Mouse (Mus musculus) midbrain, postnatal 0 days (tissue): ENCODE data around the gene Fdx1. TPM values are rescaled to one million over a fixed set of nuclear protein-coding genes. Genes with fewer than 3 reads are reported as not detected.
A peak's percentile ranks its signal among the peaks of the same experiment; 100 is the strongest.

ENCODE experiments used
- ATAC-seq: fragments of 200-750 bp; cut with Nextera tagmentation; 2 replicates; pipeline ENCODE4 v1.8.0; 2017; ENCODE audit warnings: moderate number of reproducible peaks, mild to moderate bottlenecking, moderate TSS enrichment, moderate library complexity; ENCODE audit not compliant: low FRiP score
- DNase-seq: peaks from one replicate; pipeline ENCODE4 v3.0.0-alpha.2; 2015; ENCODE audit warnings: low spot score
- H3K27ac ChIP-seq: fragments of 300-500 bp; sonication (generic); 2 replicates; pipeline ENCODE4 v1.5.1; 2014; ENCODE audit warnings: low read depth, mild to moderate bottlenecking, low read length, mixed read lengths
- H3K27me3 ChIP-seq: fragments of 300-500 bp; sonication (generic); 2 replicates; pipeline ENCODE4 v1.6.1; 2014; ENCODE audit warnings: low read length, control low read depth, mixed read lengths; ENCODE audit not compliant: insufficient read depth
- H3K36me3 ChIP-seq: fragments of 300-500 bp; sonication (generic); 2 replicates; pipeline ENCODE4 v1.6.1; 2014; ENCODE audit warnings: low read length, control low read depth, mixed read lengths; ENCODE audit not compliant: insufficient read depth
- H3K4me1 ChIP-seq: fragments of 300-500 bp; sonication (generic); 2 replicates; pipeline ENCODE4 v1.6.1; 2014; ENCODE audit warnings: mild to moderate bottlenecking, control low read depth, antibody characterized with exemption, low read length, mixed read lengths; ENCODE audit not compliant: insufficient read depth
- H3K4me2 ChIP-seq: fragments of 300-500 bp; sonication (generic); 2 replicates; pipeline ENCODE4 v1.6.1; 2014; ENCODE audit warnings: low read depth, mild to moderate bottlenecking, low read length, mixed read lengths; ENCODE audit not compliant: poor library complexity, severe bottlenecking
- H3K4me3 ChIP-seq: fragments of 300-500 bp; sonication (generic); 2 replicates; pipeline ENCODE4 v1.5.1; 2014; ENCODE audit warnings: low read depth, mild to moderate bottlenecking, low read length, moderate library complexity
- H3K9ac ChIP-seq: fragments of 300-500 bp; sonication (generic); replicated peaks from 2 replicates; pipeline ENCODE4 v1.6.1; 2014; ENCODE audit warnings: mild to moderate bottlenecking, low read length, moderate library complexity, mixed read lengths; ENCODE audit not compliant: poor library complexity, severe bottlenecking
- H3K9me3 ChIP-seq: fragments of 300-500 bp; sonication (generic); 2 replicates; pipeline ENCODE4 v1.6.1; 2016; ENCODE audit warnings: low read length, control low read depth
- CTCF ChIP-seq: IDR thresholded peaks from 2 replicates; pipeline ENCODE4 v1.5.1; 2016; ENCODE audit warnings: antibody characterized with exemption, mild to moderate bottlenecking
- WGBS: fragments of 180-500 bp; shearing (Covaris S2); extraction: QIAGEN DNeasy Blood & Tissue Kit; methylation state at CpG from one replicate; pipeline ENCODE4 v1.1.7; 2014; 5-methylcytosine and 5-hydroxymethylcytosine counted together
- polyA plus RNA-seq: library from polyadenylated mRNA; unstranded; fragments of >200 nt; fragmentation: Nextera tagmentation; extraction: Ambion mirVana; gene quantifications from 2 replicates; pipeline ENCODE4 v1.2.1, GENCODE M21; 2015
- total RNA-seq: library from RNA; depleted of rRNA; stranded (reverse); fragments of >200 nt; gene quantifications from 2 replicates; pipeline ENCODE4 v1.2.3, GENCODE M21; 2014

Fdx1 gene
- total and polyA plus RNA-seq, 2 experiments from 2014 or later = 18.0 to 39.1 TPM

GRCm38 (mm10) chr9:51927680-51928079, 35.7 kb downstream of the Fdx1 start:
- no peak for TF ChIP-seq CTCF

GRCm38 (mm10) chr9:51926629-51927028, 36.7 kb downstream of the Fdx1 start:
- H3K4me3 ChIP-seq = no peak overlapping the region
- DNase-seq = no peak
- 90% methylated on average over 8 of the region's 8 CpGs for WGBS
- ATAC-seq = no peak
- H3K9ac ChIP-seq = no peak overlapping the region
- TF ChIP-seq CTCF = no peak
- H3K36me3 ChIP-seq = no peaks in the 10 kb centered on the region
- no peak overlapping the region for H3K27ac ChIP-seq
- no peaks in the 10 kb centered on the region for H3K27me3 ChIP-seq
- H3K4me1 ChIP-seq = peaks cover 3% of the 10 kb centered on the region; the same call in 1 of the 2 replicates
- H3K4me2 ChIP-seq = no peak overlapping the region
- no peaks in the 10 kb centered on the region for H3K9me3 ChIP-seq

More at GRCm38 (mm10) chr9:51927680-51928079, 35.7 kb downstream of the Fdx1 start:
- Histone ChIP-seq H3K9ac (no peak overlapping the region; the same call in 1 of the 2 replicates), H3K4me2 (peak overlapping the region; percentile 18; the same call in 1 of the 2 replicates), H3K4me1 (peaks cover 3% of the 10 kb centered on the region; the same call in 1 of the 2 replicates), H3K4me3 (no peak overlapping the region), H3K27ac (peak overlapping the region; percentile 59), H3K9me3 (no peaks in the 10 kb centered on the region), H3K36me3 (no peaks in the 10 kb centered on the region), H3K27me3 (no peaks in the 10 kb centered on the region)
- no peak for DNase-seq
- ATAC-seq = no peak
- WGBS = 76% methylated on average over 3 of the region's 3 CpGs

GRCm38 (mm10) chr9:51924551-51925081, 38.7 kb downstream of the Fdx1 start:
- Histone ChIP-seq H3K4me1 (peaks cover 3% of the 10 kb centered on the region; the same call in 1 of the 2 replicates), H3K9ac (no peak overlapping the region), H3K36me3 (no peaks in the 10 kb centered on the region), H3K9me3 (no peaks in the 10 kb centered on the region), H3K27me3 (no peaks in the 10 kb centered on the region), H3K4me2 (no peak overlapping the region), H3K4me3 (no peak overlapping the region), H3K27ac (no peak overlapping the region)
- ATAC-seq (no peak), DNase-seq (no peak)
- WGBS = 88% methylated on average over 8 of the region's 8 CpGs
- no peak for TF ChIP-seq CTCF

- DNase-seq (no peak), ATAC-seq (no peak)
- Histone ChIP-seq H3K36me3 (no peaks in the 10 kb centered on the region), H3K4me2 (no peak overlapping the region), H3K4me1 (no peaks in the 10 kb centered on the region), H3K27me3 (no peaks in the 10 kb centered on the region), H3K4me3 (no peak overlapping the region), H3K9me3 (no peaks in the 10 kb centered on the region), H3K27ac (no peak overlapping the region), H3K9ac (no peak overlapping the region)
- no peak for TF ChIP-seq CTCF
- 38% methylated on average over 2 of the region's 2 CpGs for WGBS
These were observed 40.6 kb downstream of the Fdx1 start for GRCm38 (mm10) chr9:51922756-51923155.

- 92% methylated on average over 1 of the region's 1 CpGs for WGBS
- TF ChIP-seq CTCF = peak; percentile 9; the same call in 1 of the 2 replicates
- H3K27me3 ChIP-seq = no peaks in the 10 kb centered on the region
- no peaks in the 10 kb centered on the region for H3K4me1 ChIP-seq
- no peak overlapping the region for H3K4me3 ChIP-seq
- H3K27ac ChIP-seq = no peak overlapping the region
- ATAC-seq (no peak), DNase-seq (no peak)
- H3K9me3 ChIP-seq = no peaks in the 10 kb centered on the region
- no peak overlapping the region for H3K4me2 ChIP-seq
- no peaks in the 10 kb centered on the region for H3K36me3 ChIP-seq
- no peak overlapping the region for H3K9ac ChIP-seq
These were observed 47.8 kb downstream of the Fdx1 start for GRCm38 (mm10) chr9:51915580-51915979.

- Histone ChIP-seq H3K27me3 (no peaks in the 10 kb centered on the region), H3K27ac (no peak overlapping the region), H3K9me3 (no peaks in the 10 kb centered on the region), H3K4me3 (no peak overlapping the region), H3K36me3 (no peaks in the 10 kb centered on the region), H3K9ac (no peak overlapping the region), H3K4me2 (no peak overlapping the region), H3K4me1 (no peaks in the 10 kb centered on the region)
- ATAC-seq = no peak
- DNase-seq = no peak
- WGBS = 80% methylated on average over 15 of the region's 15 CpGs
- no peak for TF ChIP-seq CTCF
These were observed 48.8 kb downstream of the Fdx1 start for GRCm38 (mm10) chr9:51914481-51915120.
